Mouse (Mus musculus) gonadal fat pad, adult 2 months (tissue): ENCODE data around the gene Zbtb34. TPM values are rescaled to one million over a fixed set of nuclear protein-coding genes. Genes with fewer than 3 reads are reported as not detected.

ENCODE experiments used
- polyA plus RNA-seq: library from polyadenylated mRNA; depleted of rRNA; stranded (reverse); fragments of >200 nt; gene quantifications from 2 replicates; pipeline ENCODE4 v1.2.3, GENCODE M21; 2012; rRNA removed

Zbtb34 gene
- polyA plus RNA-seq, 1 experiment: 8.9 TPM

Other genes with a start within 250 kb of the Zbtb34 start
- gene Angptl2, start 215.3 kb downstream of the Zbtb34 start, polyA plus RNA-seq: 57.1 and 70.5 TPM in 2 replicates
- 10.2 and 10.6 TPM in 2 replicates for gene Ralgps1, start 59.8 kb downstream of the Zbtb34 start, polyA plus RNA-seq
- gene Zbtb43, start 37.2 kb upstream of the Zbtb34 start, polyA plus RNA-seq: 9.9 and 10.2 TPM in 2 replicates
- not detected in 2 replicates for gene Lmx1b, start 209.2 kb upstream of the Zbtb34 start, polyA plus RNA-seq